Mouse (Mus musculus) heart, postnatal 10 days (tissue): ENCODE measurements around the gene Tfcp2. TPM values are rescaled to one million over a fixed set of nuclear protein-coding genes. Genes with fewer than 3 reads are reported as not detected.

ENCODE experiments used
- DNase-seq, 2 experiments: peaks; one replicate each; pipeline ENCODE4 v3.0.0; 2021
- intact Hi-C: fragments of 180-260 bp; cut with DNase I; formaldehyde crosslinking; loops from one replicate; pipeline ENCODE4 v1.15.1; 2025
- total RNA-seq, 2 experiments: library from RNA; stranded (reverse); gene quantifications; 2 replicates each; pipeline ENCODE4 v1.2.3; 2021

The Tfcp2 gene
- total RNA-seq, 2 experiments from 2014 or later: 13.3 to 15.0 TPM

DNA sequence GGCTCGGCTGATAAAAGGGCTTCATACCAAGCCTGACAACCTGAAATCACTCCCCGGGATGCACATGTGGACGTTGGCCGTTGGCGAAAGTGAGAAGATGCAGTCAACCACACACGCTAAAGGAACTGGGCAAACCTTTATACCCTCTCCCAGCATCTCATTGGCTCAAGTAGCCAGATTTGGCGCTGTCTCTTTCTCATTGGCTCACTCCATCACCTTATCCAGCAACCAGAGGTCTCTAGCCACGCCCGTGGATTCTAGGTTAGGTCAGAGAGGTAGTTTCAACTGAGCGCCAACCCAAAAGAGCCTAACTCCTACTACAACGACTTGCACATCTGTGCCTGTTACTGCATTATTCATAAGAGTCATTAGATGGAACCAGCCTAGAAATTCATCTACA, 99.3 kb downstream of the Tfcp2 start:
- no peak for DNase-seq
- intact Hi-C loops: loop anchor here (5.0 kb wide), 1 partner anchor 50 kb away; no protein-coding TSS in a partner anchor

DNA sequence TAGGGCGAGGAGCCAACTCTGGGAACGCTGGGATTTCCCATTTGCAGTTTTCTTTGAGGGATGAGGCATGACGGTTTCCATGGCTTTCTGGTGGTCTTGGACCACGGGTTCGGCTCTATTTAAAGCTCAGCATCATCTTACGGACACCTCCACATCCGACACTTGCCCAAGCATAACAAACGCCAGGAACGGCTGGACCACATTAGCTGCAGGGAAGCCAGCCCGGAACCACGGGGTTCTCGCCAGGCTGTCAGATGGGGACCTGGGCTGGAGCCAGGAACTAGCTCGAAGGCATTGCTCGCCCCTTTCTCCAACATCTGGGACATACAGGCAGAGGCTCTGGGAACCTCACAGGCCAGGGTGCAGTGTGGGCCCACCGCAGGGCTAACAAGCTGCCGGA, 100.6 kb downstream of the Tfcp2 start:
- intact Hi-C loops: loop anchor here (5.0 kb wide), 1 partner anchor 49 kb away; no protein-coding TSS in a partner anchor
- DNase-seq: peak; percentile 62 to 70

DNA sequence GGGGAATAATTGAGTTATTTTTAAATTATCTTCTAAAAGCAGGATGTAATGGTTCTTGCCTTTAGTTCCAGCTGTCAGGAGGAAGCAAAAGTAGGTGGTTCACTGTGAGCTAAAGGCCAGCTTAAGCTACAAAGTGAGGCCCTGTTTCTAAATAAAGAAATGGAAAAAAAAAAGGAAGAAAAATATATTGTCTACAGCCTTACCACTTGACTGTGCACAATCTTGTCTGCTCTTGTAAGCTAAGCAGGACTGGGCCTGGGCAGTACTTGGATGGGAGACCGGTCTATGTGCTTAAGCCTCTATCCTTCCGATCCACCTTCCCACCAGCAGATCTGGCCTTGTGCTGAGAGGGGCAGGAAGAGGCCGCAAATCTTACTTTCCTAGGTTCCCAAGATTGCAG, 102.3 kb downstream of the Tfcp2 start:
- intact Hi-C loops: no loop called here

DNA sequence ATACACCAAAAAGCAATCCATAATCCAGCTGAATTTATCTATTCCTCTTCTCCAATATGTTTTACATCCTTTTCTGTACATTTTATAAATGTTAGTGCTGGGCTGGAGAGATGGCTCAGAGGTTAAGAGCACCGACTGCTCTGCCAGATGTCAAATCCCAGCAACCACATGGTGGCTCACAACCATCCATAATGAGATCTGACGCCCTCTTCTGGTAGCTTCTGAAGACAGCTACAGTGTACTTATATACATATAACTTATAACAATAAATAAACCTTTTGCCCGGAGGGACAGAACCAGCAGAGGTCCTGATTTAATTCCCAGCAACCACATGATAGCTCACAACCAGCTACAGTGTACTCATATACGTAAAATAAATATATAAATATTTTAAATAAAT, 103.2 kb downstream of the Tfcp2 start:
- intact Hi-C loops: no loop called here
- DNase-seq: no peak

More for the DNA sequence above, 102.3 kb downstream of the Tfcp2 start:
- DNase-seq: no peak

Other genes starting within 250 kb of the Tfcp2 start
- 10 to 100 TPM; 19.6 to 22.9 TPM for gene Mettl7a1, start 247.9 kb downstream of the Tfcp2 start, total RNA-seq
- not detected for gene Mettl7a3, start 217.1 kb downstream of the Tfcp2 start, total RNA-seq
- gene Methig1, start 198.9 kb downstream of the Tfcp2 start, total RNA-seq: not detected
- under 1 TPM; 0.45 to 0.53 TPM for gene Mettl7a2, start 198.8 kb downstream of the Tfcp2 start, total RNA-seq
- not detected for gene Higd1c, start 187.5 kb downstream of the Tfcp2 start, total RNA-seq
- not detected for gene Gm5475, start 129.9 kb downstream of the Tfcp2 start, total RNA-seq
- gene Slc11a2, start 126.9 kb downstream of the Tfcp2 start, total RNA-seq: 10 to 100 TPM; 45.0 to 46.7 TPM
- gene Letmd1, start 83.0 kb downstream of the Tfcp2 start, total RNA-seq: 10 to 100 TPM; 22.3 to 44.6 TPM
- 1 to 10 TPM; 2.8 to 5.0 TPM for gene Csrnp2, start 56.5 kb downstream of the Tfcp2 start, total RNA-seq
- 10 to 100 TPM; 20.9 to 21.6 TPM for gene Pou6f1, start 48.0 kb upstream of the Tfcp2 start, total RNA-seq
- 100 to 1,000 TPM; 176 to 183 TPM for gene Dazap2, start 63.3 kb upstream of the Tfcp2 start, total RNA-seq
- gene Smagp, start 84.9 kb upstream of the Tfcp2 start, total RNA-seq: 10 to 100 TPM; 20.5 to 25.8 TPM
- 1 to 10 TPM; 1.4 to 2.2 TPM for gene Bin2, start 117.5 kb upstream of the Tfcp2 start, total RNA-seq
- 1 to 10 TPM in 1 of 2 experiments, under 1 TPM in 1; 0.53 to 1.1 TPM for gene Cela1, start 135.9 kb upstream of the Tfcp2 start, total RNA-seq
- gene Galnt6, start 177.4 kb upstream of the Tfcp2 start, total RNA-seq: 1 to 10 TPM; 1.7 TPM
- 1 to 10 TPM; 2.6 to 7.8 TPM for gene Slc4a8, start 209.7 kb upstream of the Tfcp2 start, total RNA-seq